Mouse (Mus musculus) embryonic fibroblast, embryonic 13.5 days (primary cell): ENCODE measurements around the gene Frmd8.

Source experiments
- CTCF ChIP-seq: IDR thresholded peaks from 2 replicates; pipeline ENCODE4 v1.5.1; 2011; ENCODE audit warnings: mild to moderate bottlenecking, control low read depth, low read length, moderate library complexity, borderline replicate concordance; ENCODE audit not compliant: insufficient read depth
- POLR2A ChIP-seq: IDR thresholded peaks from 2 replicates; pipeline ENCODE4 v1.6.1; 2011; ENCODE audit warnings: low read depth, mild to moderate bottlenecking, control low read depth, low read length, moderate library complexity

DNA sequence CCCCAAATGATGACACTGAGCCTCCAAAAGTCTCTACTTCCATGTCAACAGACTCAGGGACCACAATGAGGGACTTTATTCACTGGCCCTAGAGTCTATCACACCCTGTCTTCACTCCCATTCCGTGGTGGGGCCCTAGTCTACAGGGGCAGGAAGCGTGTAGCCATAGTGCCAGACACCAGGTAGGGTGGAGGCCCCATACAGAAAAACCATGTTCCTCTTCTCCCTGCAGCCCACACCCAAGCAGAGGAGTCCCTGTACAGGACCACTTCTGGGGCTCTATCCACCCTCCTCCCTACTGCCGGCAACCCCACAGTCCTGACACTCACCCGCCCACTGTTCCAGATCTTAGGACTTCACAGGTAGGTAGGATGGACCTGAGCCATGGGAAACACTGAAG is 2.5 kb downstream of the Frmd8 start:
- TF ChIP-seq CTCF = no peak
- no peak for TF ChIP-seq POLR2A
